Mouse (Mus musculus) spleen, adult 2 months (tissue): ENCODE measurements around the gene Csde1. TPM values are rescaled to one million over a fixed set of nuclear protein-coding genes. Genes with fewer than 3 reads are reported as not detected.
A peak's percentile ranks its signal among the peaks of the same experiment; 100 is the strongest.

Experiments used
- DNase-seq, 2 experiments: peaks; one replicate each; pipeline versions ENCODE4 v3.0.0 to v3.0.0-alpha.2; 2012 to 2021; ENCODE audit warnings: low spot score in 2 of 2, low read depth in 1 of 2
- H3K27ac ChIP-seq: fragments of 200-500 bp; 2 replicates; pipeline ENCODE4 v1.5.1; 2012; ENCODE audit warnings: low read length, inconsistent platforms; ENCODE audit not compliant: insufficient read depth
- H3K27me3 ChIP-seq: fragments of 200-500 bp; 2 replicates; pipeline ENCODE4 v1.6.1; 2012; ENCODE audit warnings: mild to moderate bottlenecking, moderate library complexity, low read length, inconsistent platforms; ENCODE audit not compliant: control insufficient read depth, insufficient read depth
- H3K36me3 ChIP-seq: fragments of 200-500 bp; 2 replicates; pipeline ENCODE4 v1.6.1; 2012; ENCODE audit warnings: mild to moderate bottlenecking, low read length, inconsistent platforms; ENCODE audit not compliant: control insufficient read depth, insufficient read depth
- H3K4me1 ChIP-seq: fragments of 200-500 bp; 2 replicates; pipeline ENCODE4 v1.6.1; 2011; ENCODE audit warnings: inconsistent platforms; ENCODE audit not compliant: control insufficient read depth, insufficient read depth, insufficient read length
- H3K4me3 ChIP-seq: fragments of 200-500 bp; 2 replicates; pipeline ENCODE4 v1.5.1; 2011; ENCODE audit warnings: mild to moderate bottlenecking, inconsistent platforms; ENCODE audit not compliant: insufficient read depth, insufficient read length; ENCODE audit errors: extremely low read depth
- CTCF ChIP-seq: fragments of 200-500 bp; IDR thresholded peaks from 2 replicates; pipeline ENCODE4 v1.5.1; 2011; ENCODE audit warnings: mild to moderate bottlenecking, inconsistent platforms; ENCODE audit not compliant: insufficient read depth, insufficient read length, insufficient replicate concordance; ENCODE audit errors: extremely low read depth
- POLR2A ChIP-seq: fragments of 200-500 bp; IDR thresholded peaks from 2 replicates; pipeline ENCODE4 v1.6.1; 2011; ENCODE audit warnings: low read depth, low read length, inconsistent platforms
- WGBS: fragments of 180-500 bp; shearing (Covaris S2); methylation state at CpG from one replicate; pipeline ENCODE4 v1.1.7; 2018; 5-methylcytosine and 5-hydroxymethylcytosine counted together
- polyA plus RNA-seq: library from polyadenylated mRNA; depleted of rRNA; stranded (reverse); fragments of >200 nt; gene quantifications from 2 replicates; pipeline ENCODE4 v1.2.3, GENCODE M21; 2012

The Csde1 gene
- polyA plus RNA-seq, 1 experiment: 17.1 TPM

DNA sequence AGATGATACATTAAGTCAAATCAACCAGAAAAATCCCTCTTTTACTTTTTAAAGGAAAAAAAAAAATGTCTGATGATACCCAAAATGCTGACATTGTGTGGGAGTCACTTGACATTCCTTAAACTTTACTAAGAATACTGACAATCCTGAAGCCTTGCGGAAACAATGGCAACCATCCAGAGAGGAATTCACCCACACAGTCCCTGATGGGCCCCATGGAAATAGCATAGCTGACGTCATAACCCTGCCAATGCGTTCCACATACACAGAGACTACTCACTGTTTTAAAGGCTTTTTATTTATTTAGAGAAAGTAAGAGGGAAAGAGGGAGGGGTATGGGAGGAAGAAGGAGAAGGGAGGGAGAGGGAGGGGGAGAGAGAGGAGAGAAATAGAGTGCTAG lies 27.3 kb upstream of the Csde1 start:
- WGBS: 68% methylated on average over 3 of the region's 3 CpGs
- H3K27me3 ChIP-seq: no peaks in the 10 kb centered on the region
- DNase-seq: no peak
- H3K4me3 ChIP-seq: no peak overlapping the region
- H3K36me3 ChIP-seq: no peaks in the 10 kb centered on the region
- peaks cover 3% of the 10 kb centered on the region for H3K4me1 ChIP-seq
- TF ChIP-seq CTCF (no peak), POLR2A (no peak)
- no peak overlapping the region for H3K27ac ChIP-seq

DNA sequence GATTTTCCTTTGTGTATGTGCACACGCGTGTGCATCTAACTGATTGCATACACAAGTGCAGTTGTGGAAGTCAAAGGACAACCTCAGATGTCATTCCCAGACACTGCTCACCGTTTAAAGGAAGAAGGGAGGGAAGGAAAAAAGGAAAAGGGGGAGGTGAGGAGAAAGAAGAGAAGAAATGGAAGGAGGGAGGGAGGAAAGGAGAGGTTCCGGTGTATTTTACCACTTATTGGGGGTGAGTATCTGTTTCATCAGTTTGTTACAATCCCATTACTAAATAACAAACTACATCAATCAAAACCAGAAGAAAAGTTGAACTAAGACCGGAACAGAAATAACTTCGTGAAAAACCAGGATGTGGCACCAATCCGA lies 25.0 kb upstream of the Csde1 start:
- Histone ChIP-seq H3K27me3 (no peaks in the 10 kb centered on the region), H3K27ac (peak overlapping the region; percentile 100), H3K4me3 (peak overlapping the region; percentile 91; the same call in 1 of the 2 replicates), H3K4me1 (peaks cover 3% of the 10 kb centered on the region), H3K36me3 (peaks cover 13% of the 10 kb centered on the region)
- DNase-seq: no peak
- TF ChIP-seq POLR2A: no peak
- WGBS: 38% methylated on average over 7 of the region's 7 CpGs

DNA sequence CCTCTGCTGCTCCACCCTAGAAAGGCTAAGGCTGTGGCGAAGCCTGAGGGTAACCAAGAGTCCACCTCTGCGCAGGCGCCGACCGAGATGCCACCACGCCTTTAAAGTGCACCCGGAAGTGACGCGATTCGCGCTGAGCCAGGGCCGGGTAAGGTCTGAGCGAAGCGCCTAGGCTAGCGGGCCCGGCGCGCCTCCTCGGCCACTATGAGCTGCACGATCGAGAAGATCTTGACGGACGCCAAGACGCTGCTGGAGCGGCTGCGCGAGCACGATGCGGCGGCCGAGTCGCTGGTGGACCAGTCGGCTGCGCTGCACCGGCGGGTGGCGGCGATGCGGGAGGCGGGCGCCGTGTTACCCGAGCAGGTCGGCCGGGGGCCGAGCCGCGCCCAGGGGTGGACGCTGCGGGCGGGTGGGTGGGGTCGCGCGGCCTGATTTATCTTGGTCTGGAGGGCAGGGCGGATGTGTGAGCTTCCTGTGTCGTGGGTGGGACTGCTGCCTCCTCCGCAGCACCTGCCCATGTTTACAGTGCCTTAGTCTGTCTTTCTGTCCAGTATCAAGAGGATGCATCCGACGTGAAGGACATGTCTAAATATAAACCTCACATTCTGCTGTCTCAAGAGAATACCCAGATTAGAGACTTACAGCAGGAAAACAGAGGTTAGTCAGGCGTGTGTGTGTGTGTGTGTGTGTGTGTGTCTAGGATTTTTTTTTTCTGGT lies 24.5 kb upstream of the Csde1 start, which contains the start of gene Sike1:
Gene Sike1 (plus strand): TSS at position 104 of the 717 bp plus-strand sequence.
- Histone ChIP-seq H3K36me3 (peaks cover 17% of the 10 kb centered on the region), H3K27me3 (no peaks in the 10 kb centered on the region), H3K27ac (peak within 1 kb of the TSS; percentile 100), H3K4me1 (peaks cover 3% of the 10 kb centered on the region), H3K4me3 (peak within 1 kb of the TSS; percentile 91)
- WGBS: 0% methylated on average over 60 of the region's 60 CpGs
- TF ChIP-seq CTCF (no peak), POLR2A (peak; percentile 92)
- peak; percentile 90 to 96 for DNase-seq

DNA sequence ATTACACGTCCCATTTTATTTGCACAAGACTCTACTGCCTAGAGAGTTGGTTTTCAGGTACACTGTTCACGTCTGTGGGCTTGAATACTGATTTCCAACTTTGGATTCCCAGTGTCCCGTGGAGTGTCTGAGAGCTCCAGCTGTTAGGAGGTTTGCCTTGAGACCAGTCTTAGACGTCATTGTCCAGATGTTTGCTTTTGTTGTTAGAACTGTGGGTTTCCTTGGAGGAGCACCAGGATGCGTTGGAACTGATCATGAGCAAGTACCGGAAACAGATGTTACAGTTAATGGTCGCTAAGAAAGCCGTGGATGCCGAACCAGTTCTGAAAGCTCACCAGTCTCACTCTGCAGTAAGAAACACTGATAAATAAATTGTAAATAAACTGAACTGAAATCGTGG lies 23.2 kb upstream of the Csde1 start:
- H3K4me3 ChIP-seq: no peak overlapping the region
- DNase-seq: no peak
- H3K27ac ChIP-seq: peak overlapping the region; percentile 39; the same call in 1 of the 2 replicates
- H3K27me3 ChIP-seq: no peaks in the 10 kb centered on the region
- TF ChIP-seq CTCF (no peak), POLR2A (no peak)
- H3K36me3 ChIP-seq: peaks cover 20% of the 10 kb centered on the region
- 65% methylated on average over 10 of the region's 10 CpGs for WGBS
- peaks cover 3% of the 10 kb centered on the region for H3K4me1 ChIP-seq

- H3K4me1 ChIP-seq: peaks cover 3% of the 10 kb centered on the region
- no peak for DNase-seq
- H3K27ac ChIP-seq: no peak overlapping the region
- no peak overlapping the region for H3K4me3 ChIP-seq
- 92% methylated on average over 3 of the region's 3 CpGs for WGBS
- no peak for TF ChIP-seq POLR2A
- TF ChIP-seq CTCF: no peak
- no peaks in the 10 kb centered on the region for H3K27me3 ChIP-seq
- peaks cover 22% of the 10 kb centered on the region for H3K36me3 ChIP-seq
Measured at GRCm38 (mm10) chr3:102997591-102997990, 22.6 kb upstream of the Csde1 start.

DNA sequence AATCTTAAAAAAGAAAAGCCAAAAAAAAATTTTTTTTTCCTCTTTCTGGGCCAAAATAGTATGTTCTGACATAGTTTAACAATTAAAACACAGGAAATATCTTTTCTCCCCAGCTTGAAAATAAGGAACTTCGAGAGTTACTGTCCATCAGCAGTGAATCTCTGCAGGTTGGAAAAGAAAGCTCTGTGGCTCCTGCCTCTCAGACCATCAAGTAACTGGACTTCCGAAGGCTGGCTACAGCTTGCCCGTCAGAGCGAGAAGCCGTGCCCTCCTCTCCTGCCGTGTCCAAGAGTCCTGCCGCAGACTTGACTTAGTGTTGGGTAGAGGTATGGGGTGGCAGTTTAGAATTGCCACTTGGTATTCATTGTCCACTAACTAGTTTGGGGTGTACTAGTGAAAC lies 18.6 kb upstream of the Csde1 start:
- TF ChIP-seq CTCF: no peak
- TF ChIP-seq POLR2A: no peak
- H3K36me3 ChIP-seq: peaks cover 36% of the 10 kb centered on the region
- no peak overlapping the region for H3K27ac ChIP-seq
- 94% methylated on average over 7 of the region's 7 CpGs for WGBS
- DNase-seq: no peak
- H3K27me3 ChIP-seq: no peaks in the 10 kb centered on the region
- no peak overlapping the region for H3K4me3 ChIP-seq
- H3K4me1 ChIP-seq: peaks cover 3% of the 10 kb centered on the region; the same call in 1 of the 2 replicates

DNA sequence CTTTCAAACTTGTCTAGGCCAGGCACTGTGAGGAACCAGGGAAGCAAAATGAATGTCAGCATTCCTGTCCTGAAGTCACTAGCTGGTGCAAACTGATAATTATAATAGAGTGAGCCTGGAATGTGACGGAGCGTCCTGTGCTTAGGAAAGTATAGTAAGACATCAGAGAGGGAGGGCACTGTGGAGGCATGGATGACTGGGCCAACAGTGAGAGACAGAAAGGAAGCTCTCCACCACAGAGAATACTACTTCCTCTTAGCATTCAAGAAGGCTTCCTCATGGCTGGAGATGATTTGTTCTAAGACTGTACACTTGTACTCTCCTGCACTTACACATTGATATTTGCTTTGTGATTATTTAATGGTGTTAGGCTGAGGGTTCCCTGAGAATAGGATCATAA lies 2.9 kb upstream of the Csde1 start:
- TF ChIP-seq CTCF: no peak
- TF ChIP-seq POLR2A: no peak
- WGBS: 24% methylated on average over 2 of the region's 2 CpGs
- Histone ChIP-seq H3K27me3 (no peaks in the 10 kb centered on the region), H3K4me3 (no peak overlapping the region), H3K4me1 (peaks cover 5% of the 10 kb centered on the region), H3K27ac (peak overlapping the region; percentile 22; the same call in 1 of the 2 replicates), H3K36me3 (no peaks in the 10 kb centered on the region)
- DNase-seq: peak; percentile 45 to 53
